Mouse (Mus musculus): ENCODE measurements around the gene Nos3.
A peak's percentile ranks its signal among the peaks of the same experiment; 100 is the strongest.
"Not testable (repeated sequence)": the region's sequence is repeated elsewhere in the genome, so short reads cannot be mapped to it uniquely, and the experiment has no call there.

- TF ChIP-seq MXI1 (IDR thresholded peaks at IDR 0.05; ENCODE audit: low read depth, low read length); UBTF (IDR thresholded peaks at IDR 0.05; ENCODE audit: low read depth, low read length); POLR2A (IDR thresholded peaks at IDR 0.05; ENCODE audit: low read depth, low read length); ZNF384 (IDR thresholded peaks at IDR 0.05; ENCODE audit: low read depth, low read length); ZKSCAN1 (IDR thresholded peaks at IDR 0.05; ENCODE audit: borderline replicate concordance, low read depth, low read length); ETS1 (conservative IDR thresholded peaks at IDR 0.05; ENCODE audit: low read depth, low read length); MAFK (IDR thresholded peaks at IDR 0.05; ENCODE audit: insufficient replicate concordance, low read length); RAD21 (IDR thresholded peaks at IDR 0.05; ENCODE audit: low read depth, low read length); USF2 (conservative IDR thresholded peaks at IDR 0.05; ENCODE audit: low read depth, low read length); MAX (IDR thresholded peaks at IDR 0.05; ENCODE audit: low read length); EP300 (IDR thresholded peaks at IDR 0.05; ENCODE audit: low read length); TBP (conservative IDR thresholded peaks at IDR 0.05; ENCODE audit: low read depth, low read length): not testable (repeated sequence)
- 0 out of 4 replicates have a peak, but pooled peaks of 1 of the 2 experiments have one; percentile 13 for TF ChIP-seq CTCF (conservative IDR thresholded peaks at IDR 0.05 in 1 of 2, IDR thresholded peaks at IDR 0.05 in 1 of 2; ENCODE audit: low read depth in 2 of 2, low read length in 2 of 2)
These were observed 31.6 kb downstream of the Nos3 start for GRCm38 (mm10) chr5:24396254-24396653.

Data from CH12.LX (cell line).